Mouse (Mus musculus): ENCODE measurements around the gene Nxpe5. TPM values are rescaled to one million over a fixed set of nuclear protein-coding genes. Genes with fewer than 3 reads are reported as not detected.
"Not testable (repeated sequence)": the region's sequence is repeated elsewhere in the genome, so short reads cannot be mapped to it uniquely, and the experiment has no call there.

Nxpe5 gene
- total RNA-seq (2021), result under 1 TPM; 0.23 to 0.26 TPM
- long read RNA-seq, experiment 1, result 0 reads
- long read RNA-seq, experiment 2, result 0 reads

DNA sequence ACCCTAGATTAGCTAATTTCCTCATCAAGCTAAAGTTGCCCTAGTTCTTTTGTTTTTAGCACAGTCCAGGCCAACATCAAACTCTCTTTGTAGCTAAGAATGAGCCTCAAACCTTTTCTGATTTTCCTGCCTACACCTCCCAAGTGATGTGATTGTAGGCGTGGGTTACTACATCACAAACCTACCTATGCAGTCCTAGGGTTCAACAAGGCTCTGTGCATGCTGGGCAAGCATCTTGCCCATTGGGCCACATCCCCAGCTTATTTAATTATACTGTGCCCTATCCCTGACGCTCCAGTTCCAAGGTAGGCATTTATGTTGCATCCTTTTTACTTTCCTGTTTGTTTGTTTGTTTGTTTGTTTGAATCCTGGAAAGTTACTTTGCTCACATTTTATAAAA, at the start of gene Nxpe5:
Gene Nxpe5, plus strand, starts transcription at position 199 of the 400 bp plus-strand sequence.
- no peak for DNase-seq (ENCODE audit: low spot score in 2 of 2)

DNA sequence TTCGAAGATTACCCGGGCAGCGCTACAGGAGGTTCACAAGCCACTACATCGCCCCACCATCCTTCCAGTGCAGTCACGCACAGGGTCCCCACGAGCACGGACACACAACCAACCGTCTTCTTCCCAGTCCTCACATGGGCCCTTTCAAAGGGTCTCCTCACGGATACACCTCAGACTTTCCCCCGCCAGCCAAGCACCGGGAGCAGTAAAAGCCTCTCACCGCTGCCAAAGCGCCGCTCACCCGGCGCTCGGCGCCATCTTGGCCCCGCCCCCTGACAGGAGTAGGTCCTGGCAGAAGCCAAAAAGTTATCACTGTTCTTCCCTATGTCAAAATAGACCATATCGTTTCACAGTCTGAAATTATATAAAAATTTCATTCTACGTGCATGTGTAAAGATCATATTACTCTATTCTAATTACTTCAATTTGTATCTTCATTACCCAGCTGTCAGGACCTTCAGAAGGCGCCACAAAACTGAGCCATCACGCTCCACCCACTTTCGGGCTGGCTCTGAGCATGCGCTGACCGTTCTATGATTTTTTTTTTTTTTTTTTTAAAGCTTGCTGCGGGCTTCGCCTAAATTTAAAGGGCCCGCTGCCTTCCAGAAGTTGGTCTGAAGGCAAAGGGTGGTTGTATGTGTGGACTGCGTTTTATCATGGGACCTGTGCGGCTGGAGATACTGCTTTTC, 38.6 kb upstream of the Nxpe5 start, which contains the start of the genes Taf6 and Cnpy4:
Gene Taf6, minus strand, starts transcription at position 502 of the 689 bp plus-strand sequence.
Gene Cnpy4, plus strand, starts transcription at position 536 of the 689 bp plus-strand sequence.
- peak; percentile 74 to 82 for DNase-seq (ENCODE audit: low spot score in 2 of 2)

DNA sequence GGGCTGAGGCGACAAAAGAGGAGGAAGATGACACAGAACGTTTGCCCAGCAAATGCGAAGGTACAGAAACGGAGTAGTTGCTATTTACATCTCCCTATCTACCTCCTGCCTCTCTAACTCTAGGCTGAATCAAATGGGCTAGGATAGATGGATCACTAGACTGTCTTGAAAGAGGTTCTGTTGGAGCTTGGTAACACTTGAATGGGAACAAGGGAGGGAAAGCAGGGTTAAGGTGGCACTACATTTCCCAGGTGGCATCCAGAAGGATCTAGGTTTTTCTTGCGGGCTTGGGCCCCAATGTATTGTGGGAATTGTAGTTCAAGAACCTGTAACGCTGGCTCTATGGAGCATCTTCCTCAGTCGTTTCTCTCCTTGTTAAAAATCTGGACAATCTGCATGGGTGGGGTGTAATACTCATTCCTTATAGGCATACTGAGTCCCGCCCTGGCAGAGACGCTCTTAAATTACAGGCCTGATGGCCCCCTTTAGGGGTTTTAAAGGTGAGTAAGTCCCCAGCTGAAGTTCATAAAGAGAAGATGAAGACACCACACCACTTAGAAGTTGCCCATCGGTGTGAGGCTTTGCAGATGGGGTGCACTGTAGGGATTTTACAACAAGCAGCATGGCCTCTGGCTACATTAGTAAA, 37.9 kb upstream of the Nxpe5 start:
- DNase-seq (ENCODE audit: low spot score in 2 of 2), result peak; percentile 67 to 76

DNA sequence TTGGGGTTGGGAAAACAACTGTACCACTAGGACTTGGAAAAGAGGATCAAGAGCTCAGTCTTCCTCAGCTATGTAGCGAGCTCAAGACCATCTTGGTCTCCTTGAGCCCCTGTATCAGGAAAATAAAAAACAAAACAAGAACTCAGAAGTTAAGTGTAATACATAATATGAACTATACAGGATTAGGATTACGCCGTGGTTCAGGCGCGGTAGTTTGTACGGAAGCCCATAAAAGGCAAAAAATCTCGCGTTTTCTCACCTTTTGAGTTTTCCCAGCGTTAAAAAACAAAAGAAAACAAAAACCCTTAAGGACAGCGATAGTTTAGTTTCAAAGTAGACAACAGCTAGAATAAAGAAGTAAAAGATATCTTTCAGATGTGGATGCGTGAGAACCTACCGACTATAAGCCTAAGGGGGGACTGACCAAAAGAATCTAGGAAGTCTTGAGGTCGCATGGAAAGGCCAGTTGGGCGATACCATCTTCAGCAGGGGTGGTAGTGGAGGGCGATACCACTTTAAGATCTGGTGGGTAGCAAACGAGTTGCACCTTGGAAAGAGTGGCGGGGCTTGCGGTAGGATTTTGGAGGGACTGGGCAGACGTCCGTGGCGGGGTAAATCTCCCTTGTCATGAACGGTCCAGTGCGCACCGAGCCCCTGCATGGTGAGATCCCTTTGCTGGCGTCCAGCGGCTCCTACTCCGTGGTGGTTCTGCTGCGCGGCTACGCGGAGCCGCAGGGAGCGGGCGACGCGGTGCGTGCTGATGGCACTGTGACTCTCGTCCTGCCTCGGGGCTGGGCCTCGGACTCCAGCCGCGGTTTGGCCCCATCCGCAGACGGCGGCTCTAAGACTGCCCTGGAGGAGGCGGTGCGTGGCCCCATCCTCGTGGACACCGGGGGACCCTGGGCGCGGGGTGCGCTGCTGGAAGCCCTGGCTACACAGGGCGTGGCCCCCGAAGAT, 31.6 kb upstream of the Nxpe5 start, which contains the start of gene Mblac1:
Gene Mblac1, plus strand, starts transcription at position 544 of the 957 bp plus-strand sequence.
- DNase-seq (ENCODE audit: low spot score in 2 of 2), result peak; percentile 83 to 84

DNA sequence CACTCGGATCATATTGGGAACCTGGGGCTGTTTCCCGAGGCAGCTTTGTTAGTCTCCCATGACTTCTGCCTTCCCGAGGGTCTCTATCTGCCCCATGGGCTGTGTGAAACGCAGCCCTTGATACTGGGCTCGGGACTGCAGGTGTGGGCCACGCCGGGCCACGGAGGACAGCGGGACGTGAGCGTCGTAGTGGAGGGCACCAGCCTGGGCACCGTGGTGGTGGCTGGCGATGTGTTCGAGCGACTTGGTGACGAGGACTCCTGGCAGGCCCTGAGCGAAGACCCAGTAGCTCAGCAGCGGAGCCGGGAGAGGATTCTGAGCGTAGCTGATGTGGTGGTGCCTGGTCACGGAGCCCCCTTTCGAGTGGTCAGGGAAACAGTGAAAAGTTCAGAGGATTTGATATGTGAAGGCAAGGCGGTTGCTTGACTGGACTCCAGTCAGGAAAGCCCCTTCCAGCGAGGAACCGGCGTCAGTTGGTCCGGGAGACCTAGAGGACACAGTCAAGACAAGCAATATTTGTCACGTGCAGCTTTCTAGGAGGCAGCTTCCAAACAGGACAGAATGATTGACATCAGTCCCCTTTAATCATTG, 30.8 kb upstream of the Nxpe5 start:
- DNase-seq (ENCODE audit: low spot score in 2 of 2), result peak; percentile 32 to 36

DNA sequence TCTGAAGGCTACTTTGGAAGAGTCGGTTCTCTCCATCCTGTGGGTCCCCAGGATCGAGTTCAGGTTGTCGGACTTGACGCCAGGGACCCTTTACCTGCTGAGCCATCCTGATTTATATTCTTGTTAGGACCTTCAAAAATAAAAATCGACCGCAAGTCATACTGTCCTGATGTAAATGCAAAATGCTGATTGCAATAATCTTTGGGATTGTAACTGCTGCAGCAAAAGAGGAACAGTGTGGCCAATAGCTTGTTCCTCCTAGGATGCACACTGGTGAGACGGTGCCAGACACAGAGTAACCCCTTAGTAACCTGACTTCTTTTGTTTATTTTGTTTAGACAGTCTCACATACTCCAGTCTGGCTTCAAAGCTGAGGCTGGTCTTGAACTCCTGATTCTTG, 30.2 kb upstream of the Nxpe5 start:
- no peak for DNase-seq (ENCODE audit: low spot score in 2 of 2)

DNA sequence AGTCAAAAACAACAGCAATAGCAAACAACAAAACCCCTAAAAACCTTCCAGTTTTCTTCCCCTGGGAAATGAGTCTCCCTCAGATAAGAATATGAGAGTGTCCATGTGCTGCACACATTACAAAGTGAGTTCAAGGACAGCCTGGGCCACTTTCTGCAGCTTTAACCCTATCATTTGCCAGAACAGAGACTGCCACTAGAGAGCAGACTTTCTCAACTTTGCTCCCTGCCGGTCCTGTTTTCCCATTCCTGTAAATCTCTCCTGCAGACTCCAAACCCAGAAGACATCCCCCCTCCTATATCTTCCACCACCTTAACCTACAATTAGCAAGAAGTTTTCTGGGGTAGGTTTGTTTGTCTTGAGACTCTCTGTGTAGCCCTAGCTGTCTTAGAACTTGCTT, 26.1 kb upstream of the Nxpe5 start:
- no peak for DNase-seq (ENCODE audit: low spot score in 2 of 2)

DNA sequence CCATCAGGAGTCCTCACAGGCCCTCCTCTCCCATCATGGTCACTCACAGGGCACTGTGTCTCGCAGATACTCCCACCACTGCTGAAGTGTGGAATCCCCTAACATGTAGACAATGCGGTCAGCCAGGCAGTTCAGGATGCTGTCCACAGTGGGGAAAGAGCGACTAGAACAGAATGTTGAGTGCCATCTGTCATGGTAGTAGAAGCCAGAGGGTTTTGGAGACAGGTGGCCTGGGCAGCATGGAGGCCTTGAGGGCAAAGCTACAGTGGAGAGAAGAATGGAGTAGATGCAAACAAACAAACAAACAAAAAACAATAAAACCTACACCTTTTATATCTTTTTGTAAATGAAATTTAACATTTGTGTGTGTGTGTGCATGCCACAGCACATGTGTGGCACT, 23.6 kb upstream of the Nxpe5 start:
- no peak for DNase-seq (ENCODE audit: low spot score in 2 of 2)

DNA sequence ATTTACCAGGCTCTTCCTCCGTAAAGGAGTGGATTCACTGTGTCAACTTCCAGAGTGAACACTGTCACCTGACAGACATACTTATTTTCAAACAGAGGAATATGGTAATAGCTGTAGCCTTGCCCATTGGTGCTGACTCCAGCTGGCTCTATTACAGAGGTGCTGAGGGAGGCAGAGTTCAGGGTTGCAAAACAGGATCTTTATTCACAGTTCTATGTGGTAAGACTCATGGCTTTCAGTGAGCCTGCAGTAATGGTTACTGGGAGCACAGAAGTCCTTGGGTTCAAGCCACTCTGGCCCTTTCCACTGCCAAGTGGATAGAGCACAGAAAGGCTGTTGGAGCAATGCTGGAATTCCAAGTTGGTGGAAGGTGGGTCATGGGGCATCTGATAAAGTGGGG, 18.4 kb upstream of the Nxpe5 start:
- DNase-seq (ENCODE audit: low spot score in 2 of 2), result no peak

DNA sequence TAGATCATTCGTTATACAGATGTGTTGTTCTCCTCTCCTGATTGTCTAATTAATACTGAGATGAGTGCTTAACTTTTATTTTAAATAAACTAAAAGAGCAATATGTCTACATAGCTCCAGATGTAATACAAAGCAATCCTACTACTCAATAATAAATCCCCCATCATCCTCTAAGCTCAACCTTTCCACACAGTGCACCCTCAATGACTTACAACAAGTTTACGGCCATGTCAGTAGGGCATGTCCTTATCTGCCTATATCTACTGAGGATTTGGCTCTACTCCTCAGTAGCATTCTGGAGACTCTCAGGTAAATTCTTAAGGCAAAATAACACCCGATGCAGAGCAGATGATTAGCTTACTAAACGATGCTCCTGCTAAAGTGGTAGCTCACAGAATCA, 17.8 kb upstream of the Nxpe5 start:
- DNase-seq (ENCODE audit: low spot score in 2 of 2), result no peak

DNA sequence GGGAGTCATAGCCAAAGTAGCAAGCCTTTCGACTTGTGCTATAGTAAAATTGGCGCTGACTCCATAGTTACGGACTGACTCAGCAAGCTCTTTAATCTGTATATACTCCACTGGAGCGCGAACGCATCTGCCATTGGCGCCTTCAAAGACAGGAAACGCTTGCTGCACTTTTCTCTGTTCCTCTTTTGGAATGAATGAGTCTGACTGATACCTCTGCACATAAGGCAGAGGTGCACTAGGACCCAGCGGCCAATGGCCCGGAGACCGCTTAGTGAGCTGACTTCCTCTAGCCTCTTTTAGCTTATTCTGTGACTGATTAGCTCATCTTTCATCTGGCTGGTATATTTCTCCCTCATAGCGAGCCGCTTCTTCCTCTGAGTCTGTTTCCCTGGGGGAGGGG, 9.1 kb upstream of the Nxpe5 start:
- not testable (repeated sequence) for DNase-seq (ENCODE audit: low spot score in 2 of 2)

DNA sequence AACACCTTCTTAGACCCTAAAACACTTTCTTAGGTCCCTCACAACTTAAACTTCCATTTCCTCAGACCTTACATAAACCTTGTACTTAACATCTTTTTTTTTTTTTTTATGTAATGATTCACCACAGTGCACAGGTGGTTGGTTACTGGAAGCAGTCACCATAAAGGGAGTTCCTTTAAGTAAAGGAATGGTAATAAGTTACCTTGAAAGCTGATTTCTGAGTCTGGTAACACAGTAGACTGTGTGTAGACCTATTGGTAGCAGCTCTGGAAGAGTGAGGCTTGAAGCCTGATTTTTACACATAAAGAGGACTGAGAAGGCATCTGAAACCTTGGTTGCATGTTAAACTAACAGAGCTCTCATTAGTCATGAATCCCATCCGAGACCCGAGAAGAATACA, 5.8 kb upstream of the Nxpe5 start:
- no peak for DNase-seq (ENCODE audit: low spot score in 2 of 2)

DNA sequence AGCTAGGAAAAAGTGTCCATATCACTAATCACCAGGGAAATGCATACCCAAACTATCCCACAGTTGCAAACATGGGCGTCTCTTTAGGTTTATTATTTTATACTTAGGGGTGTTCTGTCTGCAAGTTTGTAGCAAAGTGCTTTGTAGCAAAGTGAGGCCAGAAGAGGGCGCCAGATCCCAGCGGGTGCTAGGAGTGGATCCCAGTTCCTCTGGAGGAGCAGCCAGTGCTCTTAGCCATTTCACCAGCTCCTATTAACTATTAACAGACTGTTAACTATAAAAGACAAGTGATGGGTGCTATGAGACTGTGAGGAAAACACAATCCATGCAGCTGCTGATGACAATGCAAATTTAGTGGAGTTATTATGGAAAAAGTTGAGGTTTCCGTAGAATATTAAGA, 3.6 kb upstream of the Nxpe5 start:
- peak; percentile 87 to 93 for DNase-seq (ENCODE audit: low spot score in 2 of 2)

DNA sequence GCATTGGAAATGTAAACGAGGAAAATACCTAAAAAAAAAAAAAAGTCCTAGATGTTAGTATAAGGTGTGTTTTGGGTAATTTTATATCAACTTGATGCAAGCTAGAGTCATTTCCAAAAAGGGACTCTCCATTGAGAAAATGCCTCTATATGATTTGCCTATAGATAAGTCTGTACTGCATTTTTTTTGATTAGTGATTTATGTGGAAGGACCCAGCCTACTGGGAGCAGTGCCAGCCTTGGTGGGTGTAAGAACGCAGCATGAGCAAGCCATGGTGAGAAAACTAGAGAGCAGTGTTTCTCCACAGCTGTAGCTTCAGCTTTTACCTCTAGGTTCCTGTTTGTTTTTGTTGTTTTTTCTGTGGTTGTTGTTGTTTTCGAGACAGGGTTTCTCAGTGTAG, 2.4 kb upstream of the Nxpe5 start:
- no peak for DNase-seq (ENCODE audit: low spot score in 2 of 2)

DNA sequence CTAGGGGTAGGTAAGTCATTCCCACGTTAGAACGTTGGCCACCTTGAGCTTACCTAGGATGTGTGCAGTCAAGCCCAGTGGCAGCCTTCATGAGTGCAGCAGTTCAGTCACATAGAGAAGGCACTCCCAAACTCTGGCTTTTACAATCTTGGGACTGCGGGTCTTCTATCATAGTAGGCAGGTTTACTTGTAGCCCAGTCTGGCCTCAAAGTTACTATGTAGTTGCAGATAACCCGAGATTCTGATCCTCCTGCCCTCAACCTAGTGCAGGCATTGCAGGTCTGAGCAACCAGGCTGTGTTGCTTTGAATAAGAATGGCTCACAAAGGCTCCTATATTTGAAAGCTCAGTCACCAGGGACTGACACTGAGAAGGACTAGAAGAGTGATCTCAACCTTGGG, 793 bp downstream of the Nxpe5 start:
- DNase-seq (ENCODE audit: low spot score in 2 of 2), result no peak

DNA sequence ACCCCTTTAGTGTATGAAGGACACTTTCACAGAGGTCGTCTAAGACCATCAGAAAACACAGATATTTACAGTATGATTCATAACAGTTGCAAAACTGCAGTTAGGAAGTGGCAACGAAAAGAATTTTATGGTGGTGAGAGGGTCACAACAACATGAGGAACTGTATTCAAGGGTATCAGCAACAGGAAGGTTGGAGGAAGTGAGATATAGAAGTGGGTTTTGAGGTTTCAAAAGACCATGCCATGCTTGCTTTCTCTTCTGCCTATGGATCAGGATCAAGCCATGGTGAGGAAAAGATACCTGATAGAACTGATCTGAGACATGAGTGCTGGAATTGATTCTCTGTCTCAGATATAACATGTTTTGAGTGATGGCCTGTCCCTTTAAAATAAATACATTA, 1.7 kb downstream of the Nxpe5 start:
- DNase-seq (ENCODE audit: low spot score in 2 of 2), result no peak

DNA sequence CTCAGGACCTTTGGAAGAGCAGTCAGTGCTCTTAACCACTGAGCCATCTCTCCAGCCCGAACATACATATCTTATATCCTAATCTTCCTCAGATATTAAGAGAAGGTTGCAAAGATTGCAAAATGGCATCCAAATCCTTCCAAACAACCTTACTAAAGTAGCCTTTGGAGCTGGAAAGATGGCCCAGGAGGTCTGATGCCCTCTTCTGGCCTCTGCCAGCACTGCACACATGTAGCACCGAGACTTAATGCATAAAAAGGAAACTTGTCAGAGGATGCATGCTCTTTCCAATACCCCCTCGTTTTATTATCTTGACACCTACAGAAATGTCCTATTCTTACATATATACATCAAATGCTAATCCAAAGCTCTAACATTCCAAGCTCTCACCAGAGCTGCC, 2.3 kb downstream of the Nxpe5 start:
- peak in 1 of 2 experiments; percentile 9 for DNase-seq (ENCODE audit: low spot score in 2 of 2)

DNA sequence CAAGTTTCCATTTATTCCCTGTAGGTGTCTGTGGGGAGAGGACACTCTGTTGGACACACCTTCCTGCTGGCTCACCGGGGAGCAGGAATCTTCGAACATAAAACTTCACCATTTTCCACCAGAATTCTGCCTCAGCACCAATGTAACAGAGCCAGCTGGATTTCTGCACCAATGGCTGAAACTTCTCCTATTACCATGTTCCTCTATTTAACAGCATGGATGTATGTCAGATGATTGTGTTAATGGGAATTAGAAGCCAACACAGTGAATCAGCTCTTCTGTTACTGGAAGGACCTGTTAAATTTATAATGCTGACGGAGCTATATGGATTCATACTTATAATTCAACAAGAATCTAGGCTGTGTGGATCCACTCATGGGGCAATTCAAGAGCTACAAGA, 3.8 kb downstream of the Nxpe5 start:
- DNase-seq (ENCODE audit: low spot score in 2 of 2), result no peak

DNA sequence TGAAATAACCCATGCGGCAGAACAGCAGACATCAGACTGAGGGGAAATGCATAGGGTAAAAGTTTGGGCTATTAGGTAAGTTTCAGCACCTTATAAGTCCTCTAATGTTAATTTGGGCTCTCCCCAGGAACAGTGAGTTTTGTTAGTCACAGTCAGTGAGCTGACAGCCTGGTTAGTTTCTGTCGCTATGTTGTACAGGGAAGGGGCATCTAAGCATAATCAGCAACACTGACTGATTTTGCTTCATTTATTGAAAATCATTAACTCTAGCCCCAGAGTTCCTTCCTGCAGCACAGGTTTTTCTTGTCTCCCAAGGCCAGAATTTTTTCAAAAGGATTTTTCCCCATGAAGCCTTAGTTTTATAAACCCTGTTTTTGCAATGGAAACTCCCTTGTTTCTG, 8.1 kb downstream of the Nxpe5 start:
- no peak for DNase-seq (ENCODE audit: low spot score in 2 of 2)

DNA sequence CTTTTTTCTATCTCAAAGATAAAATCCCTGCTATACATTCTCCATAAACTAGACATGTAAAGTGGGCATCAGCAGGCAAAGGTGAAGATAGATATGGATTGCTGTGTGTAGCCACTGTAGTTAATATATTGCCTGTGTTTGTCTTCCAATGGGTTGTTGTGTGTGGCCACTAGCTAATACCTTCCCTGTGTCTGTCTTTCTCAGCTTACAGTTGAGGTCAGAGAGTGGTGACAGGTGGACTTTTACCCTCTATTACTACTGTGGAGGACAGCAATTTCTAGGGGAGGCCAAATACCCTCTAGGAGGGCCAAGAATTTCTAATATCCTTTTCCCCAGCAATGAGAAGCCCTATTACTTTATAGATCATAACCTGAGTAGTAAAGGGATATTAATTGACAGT, 8.5 kb downstream of the Nxpe5 start:
- DNase-seq (ENCODE audit: low spot score in 2 of 2), result no peak

DNA sequence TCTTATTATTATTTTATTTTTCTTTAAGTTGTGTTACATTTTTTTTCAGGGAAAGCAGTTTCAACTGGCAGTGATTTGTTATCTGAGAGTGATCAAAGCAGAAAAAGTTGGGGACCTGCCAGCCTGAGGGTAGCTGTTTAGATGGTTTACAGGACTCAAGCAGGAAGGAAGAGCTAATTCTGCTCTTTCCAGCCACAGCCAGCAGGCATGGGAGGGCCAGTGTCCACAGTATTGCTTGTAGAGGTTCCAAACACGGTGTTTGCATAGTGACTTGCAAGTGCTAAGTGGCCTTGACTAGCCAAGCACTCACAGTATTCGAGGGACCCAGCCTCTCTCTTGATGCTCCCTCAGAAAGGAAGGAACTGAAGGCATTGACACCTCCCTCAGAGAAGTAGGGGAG, 15.8 kb downstream of the Nxpe5 start:
- no peak for DNase-seq (ENCODE audit: low spot score in 2 of 2)
